Mouse (Mus musculus): ENCODE results near the gene Hipk4. TPM values are rescaled to one million over a fixed set of nuclear protein-coding genes. Genes with fewer than 3 reads are reported as not detected.

Hipk4 gene
- total RNA-seq (2021) = under 1 TPM; 0.16 to 0.22 TPM
- long read RNA-seq, experiment 1 = 0 reads
- long read RNA-seq, experiment 2 = 0 reads

DNA sequence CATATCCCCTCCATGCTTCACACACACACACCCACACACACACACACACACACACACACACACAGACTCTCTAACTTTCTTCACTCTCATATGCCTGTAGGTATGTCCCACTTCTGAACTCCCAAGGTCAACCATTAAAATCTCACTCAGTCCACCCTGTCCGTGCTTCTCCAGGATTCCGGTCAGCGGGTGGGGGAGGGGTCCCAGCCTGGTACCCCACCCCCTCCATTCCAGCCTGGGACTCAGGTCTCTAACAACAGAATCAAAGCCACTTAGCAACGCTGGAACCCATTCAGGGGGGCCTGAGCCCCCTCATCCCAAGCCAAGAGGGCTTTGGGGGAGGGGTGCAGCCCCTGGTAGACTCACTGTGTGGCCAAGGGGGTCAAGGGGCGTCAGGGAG lies at the start of gene Hipk4:
TSS of gene Hipk4 (plus strand) at position 301 of the 400 bp plus-strand sequence.
- DNase-seq = no peak
- intact Hi-C loops (cut with DNase I; ENCODE audit: low total_unique reads) = loop anchor here (10.0 kb wide), 2 partner anchors 48 to 98 kb away; partner anchors contain the start of gene Sertad3

DNA sequence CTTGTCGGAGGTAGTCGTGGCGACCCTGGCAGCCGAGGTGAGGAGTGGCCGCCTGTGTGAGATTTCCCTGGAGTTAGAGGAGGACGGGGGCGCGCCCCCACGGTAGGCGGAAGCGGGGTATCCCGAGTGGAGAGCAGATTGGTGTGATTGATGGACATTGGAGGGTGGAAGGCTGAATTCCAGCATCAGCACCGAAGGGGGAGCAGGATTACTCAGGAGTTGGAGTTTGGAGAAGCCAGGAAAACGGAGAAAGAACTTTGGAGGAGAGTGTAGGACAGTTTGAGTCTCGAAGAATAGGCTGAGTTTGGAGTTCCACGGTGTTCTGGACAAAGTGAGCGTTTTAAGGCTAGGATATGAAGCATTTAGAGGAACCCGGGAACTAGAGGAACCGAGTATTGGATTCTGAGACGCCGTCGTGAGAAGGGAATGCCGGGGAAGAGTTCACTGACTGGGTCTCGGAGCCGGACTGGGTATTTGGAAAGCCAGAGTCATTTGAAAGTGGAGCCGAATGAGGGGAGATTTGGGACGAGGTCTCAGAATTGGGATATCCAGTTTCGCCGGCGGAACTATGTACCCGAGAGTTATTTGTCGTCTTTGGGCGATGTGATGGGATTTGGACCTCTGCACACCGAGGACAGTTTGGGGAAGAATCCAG lies 49.1 kb upstream of the Hipk4 start:
- no peak for DNase-seq
- intact Hi-C loops (cut with DNase I; ENCODE audit: low total_unique reads) = loop anchor here (10.0 kb wide), 1 partner anchor 51 kb away; the partner anchor contains the start of gene Hipk4

DNA sequence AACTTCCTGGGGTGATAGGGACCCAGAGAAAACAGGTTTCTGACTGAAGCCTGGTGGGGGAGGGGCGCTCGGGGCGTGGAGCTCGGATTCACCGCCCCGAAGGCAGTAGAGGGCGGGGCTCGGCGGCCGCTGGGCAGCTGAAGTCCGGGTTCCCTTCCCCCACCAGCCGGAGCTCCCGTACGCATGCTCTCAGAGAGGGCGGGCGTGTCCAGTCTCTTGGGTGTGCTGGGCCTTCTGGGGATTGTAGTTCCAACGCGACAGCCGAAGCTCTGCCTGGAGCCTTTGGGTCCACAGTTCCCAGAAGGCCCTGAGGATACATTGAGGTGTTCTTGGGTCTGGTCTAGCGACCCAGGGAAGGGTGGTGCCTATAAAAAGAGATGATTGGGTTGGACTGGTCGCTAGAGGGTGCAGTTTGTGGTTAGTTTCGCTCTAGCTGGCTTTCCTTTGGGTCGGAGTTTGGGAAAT lies 48.5 kb upstream of the Hipk4 start:
- intact Hi-C loops (cut with DNase I; ENCODE audit: low total_unique reads) = loop anchor here (10.0 kb wide), 1 partner anchor 50 kb away; the partner anchor contains the start of gene Hipk4
- peak; percentile 99 for DNase-seq

DNA sequence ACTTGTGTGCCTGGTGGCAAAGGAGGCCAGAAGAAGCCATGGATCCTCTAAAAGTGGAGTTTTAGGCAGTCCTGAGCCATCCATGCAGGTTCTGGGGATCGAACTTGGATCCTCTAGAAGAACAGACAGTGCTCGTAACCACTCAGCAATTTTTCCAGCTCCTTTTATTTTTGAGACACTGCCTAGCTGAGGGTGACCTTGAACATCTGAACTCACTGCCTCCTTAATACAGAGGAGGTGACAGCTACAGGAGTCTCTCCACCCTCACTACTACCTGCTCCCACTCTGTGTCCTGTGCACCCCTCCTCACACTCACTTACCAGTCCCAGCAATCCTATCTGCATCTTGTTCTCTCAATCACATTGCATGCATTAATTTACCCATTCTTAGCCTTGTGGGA lies 47.5 kb upstream of the Hipk4 start:
- intact Hi-C loops (cut with DNase I; ENCODE audit: low total_unique reads) = loop anchor here (10.0 kb wide), 1 partner anchor 49 kb away; the partner anchor contains the start of gene Hipk4
- no peak for DNase-seq

DNA sequence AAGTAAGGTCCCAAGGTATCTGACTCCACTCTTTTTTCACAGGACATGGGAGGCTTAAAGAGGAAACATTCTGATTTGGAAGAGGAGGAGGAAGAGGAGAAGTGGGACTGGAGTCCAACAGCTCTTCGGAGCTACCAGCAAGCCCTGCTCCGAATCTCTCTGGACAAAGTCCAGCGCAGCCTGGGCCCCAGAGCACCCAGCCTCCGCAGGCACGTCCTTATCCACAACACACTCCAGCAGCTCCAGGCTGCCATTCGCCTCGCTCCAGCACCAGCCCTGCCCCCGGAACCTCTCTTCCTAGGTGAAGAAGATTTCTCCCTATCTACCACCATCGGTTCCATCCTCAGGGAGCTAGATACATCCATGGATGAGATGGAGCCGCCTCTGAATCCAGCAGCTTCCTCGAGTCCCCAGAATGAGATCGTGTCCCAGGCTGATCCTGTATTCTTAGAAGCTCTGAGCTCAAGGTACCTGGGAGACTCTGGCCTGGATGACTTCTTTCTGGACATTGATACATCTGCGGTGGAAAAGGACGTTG lies 46.9 kb upstream of the Hipk4 start:
- DNase-seq = no peak

DNA sequence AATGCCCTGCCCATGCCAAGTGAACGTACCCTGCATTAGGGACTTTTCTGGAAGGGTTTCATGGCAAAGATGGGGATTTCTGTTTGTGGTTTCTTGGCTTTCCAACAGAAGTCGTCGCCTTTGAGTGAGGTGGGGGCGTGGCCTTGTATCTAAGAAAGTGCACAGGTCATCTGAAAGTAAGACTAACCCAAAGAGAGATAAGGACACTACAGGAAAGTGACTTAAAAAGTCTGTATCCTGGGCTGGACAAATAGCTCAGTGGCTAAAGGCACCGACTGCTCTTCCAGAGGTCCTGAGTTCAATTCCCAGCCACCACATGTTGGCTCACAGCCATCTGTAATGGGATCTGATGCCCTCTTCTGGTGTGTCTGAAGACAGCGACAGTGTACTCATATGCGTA lies 44.5 kb upstream of the Hipk4 start:
- intact Hi-C loops (cut with DNase I; ENCODE audit: low total_unique reads) = loop anchor here (10.0 kb wide), 1 partner anchor 46 kb away; the partner anchor contains the start of gene Hipk4
- DNase-seq = no peak

More for the DNA sequence above, 46.9 kb upstream of the Hipk4 start:
- intact Hi-C loops (cut with DNase I; ENCODE audit: low total_unique reads) = loop anchor here (10.0 kb wide), 1 partner anchor 49 kb away; the partner anchor contains the start of gene Hipk4

DNA sequence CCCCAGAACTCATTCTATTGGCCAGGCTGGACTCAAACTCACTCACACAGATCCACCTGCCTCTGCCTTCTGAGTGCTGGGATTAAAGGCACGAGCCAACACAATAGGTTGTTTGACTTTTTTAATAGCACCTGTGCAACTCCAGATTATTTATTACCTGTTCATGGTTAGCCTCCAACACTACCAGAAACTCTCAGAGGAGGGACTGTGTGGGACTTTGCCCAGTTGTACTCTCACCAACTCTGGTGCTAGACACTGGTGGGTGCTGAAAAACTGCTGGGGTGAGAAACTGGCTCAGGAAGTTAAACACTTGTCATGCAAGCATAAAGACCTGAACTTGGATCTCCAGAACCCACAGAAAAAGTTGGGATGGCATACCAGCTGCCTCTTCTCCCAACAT lies 43.3 kb upstream of the Hipk4 start:
- no peak for DNase-seq
- intact Hi-C loops (cut with DNase I; ENCODE audit: low total_unique reads) = loop anchor here (10.0 kb wide), 1 partner anchor 45 kb away; the partner anchor contains the start of gene Hipk4

DNA sequence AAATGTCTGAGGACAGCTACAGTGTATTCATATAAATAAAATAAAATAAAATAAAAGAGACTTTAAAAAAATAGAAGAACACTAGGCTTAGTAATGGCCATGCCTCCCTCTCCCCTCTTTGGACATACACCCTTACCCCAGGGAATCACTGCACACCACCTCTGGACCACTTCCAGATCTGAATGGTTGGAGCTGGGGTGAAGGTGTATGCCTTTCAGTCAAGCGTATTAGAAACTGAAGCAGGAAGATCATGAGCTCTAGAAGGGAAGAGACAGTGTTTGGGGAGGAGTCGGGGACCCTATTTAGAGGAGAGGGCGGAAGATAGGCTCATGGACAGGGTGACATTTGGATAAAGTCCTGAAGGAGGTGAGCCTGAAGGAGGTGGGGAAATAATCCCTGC lies 42.6 kb upstream of the Hipk4 start:
- intact Hi-C loops (cut with DNase I; ENCODE audit: low total_unique reads) = no loop called here
- no peak for DNase-seq

DNA sequence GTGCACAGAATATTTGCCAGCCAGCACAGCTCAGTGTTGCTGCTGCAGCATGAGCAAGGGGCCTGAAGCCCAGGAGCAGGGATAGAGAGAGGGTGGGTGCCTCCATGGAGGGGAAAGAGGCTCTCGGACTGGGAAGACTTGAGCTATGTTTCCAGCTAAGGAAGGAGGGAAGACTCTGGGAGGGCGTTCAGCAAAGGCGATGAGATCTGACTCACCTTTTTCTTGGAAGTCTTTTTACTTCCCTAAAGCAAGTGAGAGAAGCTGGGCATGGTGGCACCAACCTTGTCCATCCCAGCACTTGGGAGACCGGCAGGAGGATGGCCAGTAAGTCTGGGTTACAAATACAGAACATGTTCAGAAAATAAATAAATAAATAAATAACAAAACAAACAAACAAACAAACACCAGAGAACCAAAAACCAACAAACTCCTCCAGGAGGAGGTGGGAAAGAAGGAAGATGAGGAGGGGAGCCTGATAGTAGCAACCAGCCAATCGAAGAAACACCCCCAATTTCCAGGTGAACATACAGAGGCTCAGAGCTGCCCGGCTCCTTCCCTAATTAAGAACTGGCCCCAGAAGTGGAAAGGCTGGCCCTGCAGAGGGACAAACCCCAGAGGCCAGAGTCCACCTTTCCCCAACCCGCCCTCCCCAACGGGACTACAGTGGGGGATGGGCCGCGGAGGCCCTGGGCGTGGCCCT lies 42.0 kb upstream of the Hipk4 start:
- DNase-seq = no peak
- intact Hi-C loops (cut with DNase I; ENCODE audit: low total_unique reads) = no loop called here

DNA sequence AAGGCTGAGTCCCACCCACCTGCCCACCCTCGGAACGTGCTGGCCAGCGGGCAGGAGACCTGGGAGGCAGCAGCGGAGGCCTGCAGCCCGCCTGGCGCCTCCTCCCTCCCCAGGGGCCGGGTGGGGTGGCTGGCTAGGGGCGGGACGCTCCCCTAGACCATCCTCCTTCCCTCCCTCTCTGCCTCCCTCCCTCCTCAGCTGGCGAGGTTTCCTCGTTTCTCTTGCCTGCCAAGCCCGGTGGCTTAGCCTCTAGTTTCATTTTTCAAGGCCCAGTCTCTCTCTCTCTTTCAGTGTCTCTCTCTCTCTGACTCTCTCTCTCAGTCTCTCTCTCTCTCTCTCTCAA lies 41.5 kb upstream of the Hipk4 start:
- intact Hi-C loops (cut with DNase I; ENCODE audit: low total_unique reads) = no loop called here
- peak; percentile 96 for DNase-seq

DNA sequence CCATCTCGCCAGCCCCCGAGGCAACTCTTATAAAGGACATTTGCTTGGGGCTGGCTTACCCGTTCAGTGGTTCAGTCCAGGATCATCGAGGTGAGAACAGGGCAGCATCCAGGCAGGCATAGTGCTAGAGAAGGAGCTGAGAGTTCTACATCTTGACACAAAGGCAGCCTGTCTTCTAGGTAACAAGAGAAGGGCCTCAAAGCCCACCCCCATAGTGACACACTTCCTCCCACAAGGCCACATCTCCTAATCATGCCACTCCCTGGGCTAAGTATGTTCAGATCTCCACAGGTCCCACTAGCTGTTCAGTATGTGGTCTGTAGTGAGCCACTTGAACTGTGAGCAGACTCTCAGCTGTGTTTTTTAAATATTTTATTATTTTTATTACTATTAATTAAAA lies 39.2 kb upstream of the Hipk4 start:
- no peak for DNase-seq
- intact Hi-C loops (cut with DNase I; ENCODE audit: low total_unique reads) = no loop called here

DNA sequence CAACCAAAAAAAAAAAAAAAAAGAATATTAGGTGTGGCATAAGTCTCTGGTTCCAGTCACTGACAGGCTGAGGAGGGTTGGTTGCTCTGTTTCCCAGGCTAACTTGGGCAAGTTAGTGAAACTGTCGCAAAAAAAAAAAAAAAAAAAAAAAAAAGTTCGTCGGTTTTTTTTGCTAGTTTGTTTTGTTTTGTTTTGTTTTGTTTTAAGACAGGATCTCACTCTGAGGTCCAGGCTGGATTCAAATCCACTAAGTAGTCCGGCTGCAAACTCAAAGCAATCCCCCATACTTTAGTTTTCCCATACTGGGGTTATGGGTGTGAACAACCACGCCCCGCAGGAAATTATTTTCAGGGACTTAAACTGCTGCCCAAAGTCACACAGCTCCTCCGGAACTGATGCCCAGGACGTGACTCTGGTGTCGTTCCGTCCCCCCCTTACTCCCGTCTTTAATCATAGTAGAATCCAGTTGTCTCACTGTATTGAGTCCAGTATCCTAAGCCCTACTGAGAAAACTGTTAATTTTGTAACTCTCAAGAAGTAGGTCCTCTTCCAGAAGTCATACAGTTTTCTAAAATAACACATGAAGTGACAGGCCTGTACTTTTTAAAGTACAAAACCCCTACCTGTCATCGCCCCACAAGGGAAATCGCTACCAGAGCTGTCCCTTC lies 36.8 kb upstream of the Hipk4 start:
- intact Hi-C loops (cut with DNase I; ENCODE audit: low total_unique reads) = no loop called here
- DNase-seq = peak; percentile 29

DNA sequence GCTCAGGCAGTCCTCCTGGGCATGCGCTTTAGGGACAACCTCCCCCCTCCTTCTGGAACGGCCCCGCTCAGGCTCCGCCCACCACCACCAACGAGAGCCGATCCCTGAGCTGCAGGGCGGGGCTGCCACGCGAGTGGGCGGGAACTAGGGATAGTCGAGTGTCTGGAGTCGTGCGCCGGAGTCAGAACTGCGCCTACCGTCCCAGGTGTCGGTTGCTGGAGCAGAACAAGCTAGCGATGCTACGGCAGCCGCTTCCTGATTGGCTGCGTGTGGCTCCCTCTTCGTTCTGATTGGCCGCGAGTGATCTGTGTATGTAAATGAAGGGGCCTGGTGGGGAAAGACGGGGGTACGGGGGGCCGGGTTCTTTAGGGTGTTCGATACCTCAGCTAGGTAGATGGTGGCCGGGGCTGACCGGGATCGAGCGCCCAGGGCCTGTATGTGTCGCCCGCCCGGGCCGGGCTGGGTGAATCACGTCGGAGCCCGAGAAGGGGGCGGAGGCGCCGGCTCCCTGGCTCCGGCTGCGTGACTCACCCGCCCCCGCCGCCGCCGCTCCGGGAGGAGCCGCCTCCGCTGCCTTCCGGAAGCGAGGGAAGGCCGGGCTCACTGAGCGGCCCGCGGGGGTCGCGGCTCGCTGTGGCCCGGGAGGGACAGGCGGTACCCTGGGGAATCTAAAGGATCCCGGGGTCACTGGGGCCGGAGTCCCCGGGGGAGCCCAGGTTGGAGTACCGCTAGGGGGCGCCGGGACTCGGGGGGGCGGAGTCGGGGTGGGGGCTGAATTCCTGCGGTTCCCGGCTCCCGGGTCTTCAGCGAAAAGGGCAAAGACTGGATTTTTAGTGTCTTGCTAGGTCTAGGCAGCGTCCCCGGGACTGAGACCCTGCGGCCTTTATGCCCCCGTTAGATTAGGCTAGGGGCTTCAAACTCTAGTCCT lies 36.0 kb upstream of the Hipk4 start, which contains the start of gene Sertad1:
TSS of gene Sertad1 (plus strand) at position 141 of the 928 bp plus-strand sequence.
- intact Hi-C loops (cut with DNase I; ENCODE audit: low total_unique reads) = no loop called here
- peak; percentile 100 for DNase-seq

DNA sequence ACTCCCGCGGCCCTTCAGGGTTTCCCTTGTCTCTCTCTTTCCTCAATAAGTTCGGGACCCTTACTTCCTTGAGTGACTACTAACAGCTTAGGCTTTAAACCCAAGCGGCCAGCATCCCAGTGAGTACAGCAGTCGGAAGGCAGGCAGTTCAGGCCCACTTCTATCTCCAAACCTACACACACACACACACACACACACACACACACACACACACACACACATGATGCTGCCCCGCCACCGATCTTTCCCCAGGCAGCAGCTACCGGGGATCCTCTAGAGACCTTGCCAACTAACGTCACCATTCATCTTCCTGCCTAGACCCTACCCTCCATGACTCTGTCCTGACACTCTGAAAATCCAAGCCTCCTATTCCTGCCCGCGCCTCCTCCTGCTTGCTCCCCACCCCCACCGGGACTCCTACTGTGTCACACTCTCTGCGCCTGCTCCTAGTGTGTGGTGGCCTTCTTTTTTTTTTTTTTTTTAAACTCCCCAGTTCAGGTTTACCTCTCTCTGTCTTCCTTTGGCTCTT lies 35.3 kb upstream of the Hipk4 start:
- peak; percentile 77 for DNase-seq
- intact Hi-C loops (cut with DNase I; ENCODE audit: low total_unique reads) = no loop called here

DNA sequence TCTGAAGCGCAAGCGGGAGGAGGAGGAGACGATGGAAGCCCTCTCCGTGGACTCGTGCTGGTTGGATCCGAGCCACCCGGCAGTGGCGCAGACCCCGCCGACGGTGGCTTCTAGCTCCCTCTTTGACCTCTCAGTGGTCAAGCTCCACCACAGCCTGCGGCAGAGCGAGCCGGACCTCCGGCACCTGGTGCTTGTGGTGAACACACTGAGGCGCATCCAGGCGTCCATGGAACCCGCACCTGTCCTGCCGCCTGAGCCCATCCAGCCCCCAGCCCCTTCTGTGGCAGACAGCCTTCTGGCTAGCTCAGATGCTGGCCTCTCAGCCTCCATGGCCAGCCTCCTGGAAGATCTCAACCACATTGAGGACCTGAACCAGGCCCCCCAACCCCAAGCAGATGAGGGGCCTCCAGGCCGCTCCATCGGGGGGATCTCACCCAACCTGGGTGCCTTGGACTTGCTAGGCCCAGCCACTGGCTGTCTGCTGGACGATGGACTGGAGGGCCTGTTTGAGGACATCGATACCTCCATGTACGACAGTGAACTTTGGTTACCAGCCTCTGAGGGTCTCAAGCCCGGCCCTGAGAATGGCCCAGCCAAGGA lies 33.7 kb upstream of the Hipk4 start:
- intact Hi-C loops (cut with DNase I; ENCODE audit: low total_unique reads) = no loop called here
- DNase-seq = peak; percentile 22

DNA sequence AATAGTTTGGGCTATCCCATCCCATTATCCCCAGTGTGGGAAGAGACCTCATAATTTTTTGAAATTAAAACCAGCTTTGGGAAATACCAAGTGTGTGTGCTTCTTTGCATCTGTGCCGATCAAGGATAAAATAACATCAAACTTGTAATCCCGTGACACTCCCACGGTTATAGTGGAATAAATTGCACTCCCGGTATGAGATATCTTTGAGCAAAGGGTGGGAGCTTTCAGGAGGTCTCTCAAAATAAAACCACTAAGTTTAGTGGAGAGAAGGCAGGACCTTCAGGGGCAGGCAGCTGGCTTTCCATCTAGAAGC lies 32.9 kb upstream of the Hipk4 start:
- no peak for DNase-seq
- intact Hi-C loops (cut with DNase I; ENCODE audit: low total_unique reads) = no loop called here

DNA sequence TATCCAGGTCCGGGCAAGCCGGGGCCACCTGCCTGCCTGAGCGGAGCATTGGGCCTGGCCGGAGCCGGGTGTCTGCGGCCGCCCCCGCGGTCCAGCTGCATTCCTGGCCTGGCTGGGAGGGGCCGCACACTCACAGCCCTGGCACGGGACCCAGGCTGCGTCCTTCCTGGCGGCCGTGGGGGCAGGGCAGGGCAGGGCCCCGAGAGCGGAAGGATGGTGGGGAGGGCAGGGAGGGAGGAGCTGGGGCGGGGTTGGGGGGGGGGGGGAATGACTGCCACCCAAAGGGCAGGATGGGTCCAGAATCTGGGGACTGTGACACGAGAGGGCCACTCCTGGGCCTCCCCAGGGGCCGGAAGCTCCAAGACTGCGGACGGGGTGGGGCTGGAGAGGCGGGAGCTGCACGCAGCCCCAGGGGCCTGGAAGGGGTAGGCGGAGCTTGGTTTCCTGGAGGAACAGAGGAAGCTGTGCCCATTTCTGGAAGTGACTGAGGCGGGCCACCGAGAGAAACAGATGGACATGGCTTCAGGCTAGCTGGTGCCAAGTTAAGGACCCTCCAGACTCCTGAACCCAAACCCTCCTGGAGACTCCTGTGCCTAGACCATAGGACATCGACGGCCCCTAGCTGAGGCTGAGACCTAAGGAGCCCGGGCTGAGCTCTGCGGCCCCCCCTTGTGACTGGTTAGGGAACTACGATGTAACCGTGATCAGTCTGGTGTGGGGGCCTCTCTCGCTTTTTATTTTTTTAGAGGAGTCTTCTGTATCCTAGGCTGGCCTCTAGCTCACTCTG lies 32.3 kb upstream of the Hipk4 start:
- peak; percentile 97 for DNase-seq
- intact Hi-C loops (cut with DNase I; ENCODE audit: low total_unique reads) = no loop called here

DNA sequence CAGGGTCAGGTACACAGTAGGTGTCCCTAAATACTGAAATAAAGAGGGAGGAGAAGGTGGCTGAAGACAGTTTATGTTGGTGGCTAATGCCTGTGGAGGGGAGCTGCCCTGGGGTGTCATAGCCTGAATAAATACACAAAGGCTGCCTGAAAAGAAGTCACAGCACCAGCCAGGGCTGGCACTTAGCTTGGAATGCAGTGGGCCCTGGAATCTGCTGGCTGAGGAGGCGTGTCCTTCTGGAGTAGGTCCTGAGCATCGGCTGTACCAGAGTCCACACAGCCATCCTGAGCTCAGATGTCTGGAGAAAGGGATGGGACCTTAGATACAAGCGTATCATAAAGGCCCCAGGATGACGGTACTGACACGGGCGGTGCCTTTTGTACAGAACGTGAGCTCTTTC lies 31.2 kb upstream of the Hipk4 start:
- intact Hi-C loops (cut with DNase I; ENCODE audit: low total_unique reads) = no loop called here
- DNase-seq = no peak

Data from gastrocnemius, postnatal 14 days (tissue).